Mouse (Mus musculus): ENCODE measurements around the gene Ifna4. TPM values are rescaled to one million over a fixed set of nuclear protein-coding genes. Genes with fewer than 3 reads are reported as not detected.

Ifna4 gene
- polyA plus RNA-seq, 1 experiment from 2014 or later, result not detected

DNA sequence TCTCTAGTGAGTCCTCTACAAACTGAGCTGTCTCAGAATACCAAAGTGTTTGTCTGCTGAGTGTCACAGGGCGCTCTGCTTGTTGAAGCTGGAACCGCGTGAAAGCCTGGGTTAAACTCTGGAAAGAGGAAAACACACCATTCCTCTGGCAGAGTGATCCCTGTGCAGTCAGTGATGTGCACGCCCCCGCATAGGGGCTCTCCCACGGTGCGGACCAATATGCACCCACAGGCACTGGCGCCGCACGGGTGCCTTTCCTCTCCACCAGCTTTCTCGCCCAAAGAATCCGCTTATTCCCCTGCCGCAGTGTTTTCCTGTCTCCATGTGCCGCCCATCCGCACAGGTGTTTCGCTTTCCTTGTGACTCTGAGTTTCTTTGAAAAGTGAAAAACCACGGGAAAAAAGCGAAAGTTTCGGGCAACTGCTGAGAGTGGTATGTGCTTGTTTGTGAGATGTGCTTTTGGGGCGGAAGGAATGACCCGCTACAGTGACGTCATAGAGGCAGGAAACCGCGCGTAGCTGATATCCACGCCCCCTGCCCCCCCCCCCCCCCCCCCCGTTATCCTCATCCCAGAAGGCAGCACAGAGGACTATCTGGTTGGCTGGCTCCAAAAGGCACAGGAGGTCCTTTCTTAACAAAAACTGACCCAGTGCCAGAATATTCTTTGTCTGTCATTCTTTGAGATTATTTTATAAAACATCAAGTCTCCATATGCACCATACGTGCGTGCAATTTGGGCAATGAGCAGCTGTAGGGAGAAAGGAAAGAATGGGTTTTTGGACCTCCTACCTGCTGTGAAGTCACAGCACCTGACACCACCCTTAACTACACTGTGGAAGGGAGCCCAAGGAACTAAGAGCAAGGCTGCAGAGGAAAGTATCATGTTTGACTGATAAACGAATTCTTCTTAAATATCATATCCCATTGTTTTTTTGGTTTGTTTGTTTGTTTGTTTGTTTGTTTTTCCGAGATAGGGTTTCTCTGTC is 26.6 kb downstream of the Ifna4 start:
- peak overlapping the region; percentile 50 for H3K4me3 ChIP-seq
- H3K27ac ChIP-seq (replicated peaks), result no peak overlapping the region
- no peaks in the 10 kb centered on the region for H3K9me3 ChIP-seq
- peaks cover 28% of the 10 kb centered on the region for H3K27me3 ChIP-seq
- H3K9ac ChIP-seq, result peak overlapping the region; percentile 65
- WGBS, result 8% methylated on average over 31 of the region's 31 CpGs
- H3K36me3 ChIP-seq, result no peaks in the 10 kb centered on the region
- H3K4me1 ChIP-seq (replicated peaks), result peaks cover 12% of the 10 kb centered on the region
- peak overlapping the region; percentile 75 for H3K4me2 ChIP-seq
- ATAC-seq (ENCODE audit: low read depth), result peak; percentile 73

DNA sequence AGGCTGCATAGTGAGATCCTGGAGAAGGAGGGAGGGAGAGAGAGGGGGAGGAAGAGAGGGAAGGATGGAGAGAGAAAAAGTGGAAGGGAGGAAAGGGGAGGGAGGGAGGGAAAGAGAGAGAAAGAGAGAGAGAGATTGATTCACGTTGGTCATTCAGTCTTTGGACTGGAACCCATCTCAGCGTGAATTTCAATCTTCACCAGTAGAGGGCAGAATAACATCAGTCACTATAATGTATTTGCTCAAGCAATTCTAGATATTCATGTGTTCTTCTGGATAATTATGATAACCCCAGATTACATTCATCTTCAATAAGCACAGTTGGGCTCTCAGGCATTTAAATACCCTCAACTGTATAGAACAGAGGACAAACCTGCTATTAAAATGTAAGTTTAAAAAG is 31.0 kb downstream of the Ifna4 start:
- Histone ChIP-seq H3K9me3 (no peaks in the 10 kb centered on the region), H3K9ac (no peak overlapping the region), H3K27me3 (peaks cover 13% of the 10 kb centered on the region), H3K4me3 (no peak overlapping the region), H3K4me2 (no peak overlapping the region), H3K4me1 (replicated peaks) (peaks cover 10% of the 10 kb centered on the region), H3K36me3 (no peaks in the 10 kb centered on the region), H3K27ac (replicated peaks) (no peak overlapping the region)
- 2% methylated on average over 2 of the region's 2 CpGs for WGBS
- no peak for ATAC-seq (ENCODE audit: low read depth)

DNA sequence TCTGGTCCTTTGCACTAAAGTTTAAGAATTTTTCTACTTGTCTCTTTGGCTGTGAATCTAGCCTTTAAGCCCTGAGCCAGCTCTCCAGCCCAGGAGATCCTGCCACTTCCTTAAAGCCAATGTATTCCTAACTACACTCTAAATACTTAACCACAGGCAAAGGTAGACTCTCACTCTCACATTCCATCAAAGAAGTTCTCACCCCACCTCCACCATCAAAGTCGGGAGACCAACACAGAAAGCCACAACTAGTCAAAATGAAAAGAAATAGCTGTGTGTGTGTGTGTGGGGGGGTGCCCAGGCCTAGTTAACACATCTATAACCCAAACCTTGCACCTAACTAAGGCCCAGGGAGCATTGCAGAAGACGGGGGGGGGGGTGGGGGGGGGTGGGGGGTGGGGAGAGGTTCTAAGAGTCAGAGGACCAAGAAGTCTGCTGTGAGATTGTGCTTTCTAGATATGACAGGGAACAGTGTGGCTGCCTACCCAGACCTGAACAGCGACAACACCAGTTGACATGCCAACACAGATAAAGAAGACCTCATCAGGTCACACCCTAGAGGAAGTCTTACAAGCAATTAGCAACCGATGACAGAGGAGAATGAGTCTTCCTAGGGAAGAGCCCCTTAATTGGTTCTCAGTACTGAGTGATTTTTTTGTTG is 33.9 kb downstream of the Ifna4 start:
- Histone ChIP-seq H3K27ac (replicated peaks) (no peak overlapping the region), H3K27me3 (peaks cover 11% of the 10 kb centered on the region), H3K4me2 (no peak overlapping the region), H3K9ac (no peak overlapping the region), H3K9me3 (no peaks in the 10 kb centered on the region), H3K4me3 (no peak overlapping the region), H3K36me3 (no peaks in the 10 kb centered on the region), H3K4me1 (replicated peaks) (no peaks in the 10 kb centered on the region)
- no peak for ATAC-seq (ENCODE audit: low read depth)
- 70% methylated on average over 4 of the region's 4 CpGs for WGBS

DNA sequence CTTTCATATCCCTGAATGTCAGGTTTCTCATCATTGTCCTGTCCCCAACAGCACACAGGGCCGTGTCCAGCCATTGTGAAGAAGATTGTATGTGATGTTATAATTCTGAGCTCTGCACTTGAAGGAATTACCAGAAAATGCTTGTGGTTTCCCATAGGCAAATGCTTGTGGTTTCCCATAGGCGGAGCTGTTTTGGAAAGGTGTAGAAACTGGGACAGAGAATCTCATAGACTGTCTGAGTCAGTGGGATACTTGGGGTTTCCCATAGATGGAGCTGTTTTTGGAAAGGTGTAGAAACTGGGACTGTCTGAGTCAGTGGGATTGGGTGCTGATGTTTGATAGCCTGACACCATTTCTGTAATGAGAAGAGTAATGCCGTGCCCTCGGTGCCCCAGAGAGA is 34.9 kb downstream of the Ifna4 start:
- Histone ChIP-seq H3K4me2 (no peak overlapping the region), H3K4me1 (replicated peaks) (no peaks in the 10 kb centered on the region), H3K9ac (no peak overlapping the region), H3K36me3 (no peaks in the 10 kb centered on the region), H3K4me3 (no peak overlapping the region), H3K27ac (replicated peaks) (no peak overlapping the region), H3K27me3 (peaks cover 6% of the 10 kb centered on the region), H3K9me3 (no peaks in the 10 kb centered on the region)
- no peak for ATAC-seq (ENCODE audit: low read depth)
- 80% methylated on average over 4 of the region's 4 CpGs for WGBS

DNA sequence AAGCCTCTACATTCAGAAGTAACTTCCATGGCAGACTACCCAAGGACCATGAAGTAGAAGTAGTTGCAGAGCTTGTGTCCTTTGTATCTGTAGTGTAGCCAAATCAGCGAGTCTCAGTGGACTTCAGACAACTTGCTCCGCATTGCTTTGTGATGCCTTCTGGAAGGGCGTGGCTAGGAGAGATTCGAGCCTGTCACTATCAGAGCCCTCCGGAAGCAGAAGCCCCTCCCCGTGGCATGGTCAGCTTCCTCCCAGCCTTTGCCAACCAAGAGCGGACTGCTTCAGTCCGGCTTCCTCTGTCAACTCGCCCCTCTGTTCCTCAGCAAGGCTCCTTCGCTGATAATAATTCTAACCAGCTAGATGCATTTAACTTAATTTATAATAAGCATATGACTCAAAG is 36.6 kb downstream of the Ifna4 start:
- ATAC-seq (ENCODE audit: low read depth), result no peak
- no peaks in the 10 kb centered on the region for H3K9me3 ChIP-seq
- H3K4me2 ChIP-seq, result no peak overlapping the region
- no peak overlapping the region for H3K27ac ChIP-seq (replicated peaks)
- no peak overlapping the region for H3K4me3 ChIP-seq
- no peaks in the 10 kb centered on the region for H3K4me1 ChIP-seq (replicated peaks)
- H3K27me3 ChIP-seq, result no peaks in the 10 kb centered on the region
- H3K9ac ChIP-seq, result no peak overlapping the region
- no peaks in the 10 kb centered on the region for H3K36me3 ChIP-seq
- 41% methylated on average over 10 of the region's 10 CpGs for WGBS

DNA sequence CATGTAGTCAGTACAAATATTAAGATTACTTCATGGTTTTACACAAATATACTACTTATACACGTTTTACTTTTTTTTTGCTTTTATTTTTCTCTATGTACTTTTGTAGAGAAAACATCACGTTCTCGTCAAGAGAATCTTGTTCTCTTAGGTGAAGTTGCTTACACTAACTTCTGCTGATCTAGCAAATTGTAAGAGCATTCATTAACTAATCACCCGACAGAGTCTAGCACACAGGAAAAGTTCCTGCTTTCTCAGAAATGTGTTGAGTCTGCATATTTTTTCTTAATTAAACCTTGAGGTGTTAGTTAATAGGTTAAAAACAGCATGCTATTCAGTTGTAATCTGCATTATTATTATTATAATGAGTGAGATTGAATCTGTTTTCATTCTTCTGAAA is 37.1 kb downstream of the Ifna4 start:
- no peak for ATAC-seq (ENCODE audit: low read depth)
- 80% methylated on average over 4 of the region's 4 CpGs for WGBS
- Histone ChIP-seq H3K9ac (no peak overlapping the region), H3K27ac (replicated peaks) (no peak overlapping the region), H3K27me3 (no peaks in the 10 kb centered on the region), H3K4me3 (no peak overlapping the region), H3K9me3 (no peaks in the 10 kb centered on the region), H3K36me3 (no peaks in the 10 kb centered on the region), H3K4me2 (no peak overlapping the region), H3K4me1 (replicated peaks) (no peaks in the 10 kb centered on the region)

DNA sequence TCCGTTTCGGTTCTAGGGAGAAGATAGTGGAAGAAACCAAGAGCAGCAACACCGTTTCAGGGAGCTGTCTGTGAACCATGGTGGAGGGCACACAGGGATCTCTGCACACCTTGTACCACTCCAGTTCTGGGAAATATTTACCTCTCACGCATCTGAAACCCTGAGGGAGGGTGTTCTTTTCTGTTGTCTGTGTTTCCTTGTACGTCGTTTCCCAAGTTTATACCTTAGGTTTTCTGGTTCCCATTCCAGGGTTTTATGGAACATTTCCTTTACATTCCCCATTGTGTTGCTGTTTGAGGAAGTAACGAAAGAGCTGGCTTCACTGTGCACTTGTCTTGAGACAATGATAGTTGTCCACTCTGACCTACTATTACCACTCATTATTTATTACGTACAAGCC is 38.4 kb downstream of the Ifna4 start, which contains the start of gene Ifne:
Gene Ifne (minus strand): TSS at position 101 of the 400 bp plus-strand sequence.
- Histone ChIP-seq H3K9ac (no peak within 1 kb of the TSS), H3K4me3 (no peak within 1 kb of the TSS), H3K27me3 (no peaks in the 10 kb centered on the region), H3K4me2 (no peak within 1 kb of the TSS), H3K4me1 (replicated peaks) (no peaks in the 10 kb centered on the region), H3K36me3 (no peaks in the 10 kb centered on the region), H3K27ac (replicated peaks) (no peak within 1 kb of the TSS), H3K9me3 (no peaks in the 10 kb centered on the region)
- ATAC-seq (ENCODE audit: low read depth), result no peak
- 78% methylated on average over 8 of the region's 8 CpGs for WGBS

DNA sequence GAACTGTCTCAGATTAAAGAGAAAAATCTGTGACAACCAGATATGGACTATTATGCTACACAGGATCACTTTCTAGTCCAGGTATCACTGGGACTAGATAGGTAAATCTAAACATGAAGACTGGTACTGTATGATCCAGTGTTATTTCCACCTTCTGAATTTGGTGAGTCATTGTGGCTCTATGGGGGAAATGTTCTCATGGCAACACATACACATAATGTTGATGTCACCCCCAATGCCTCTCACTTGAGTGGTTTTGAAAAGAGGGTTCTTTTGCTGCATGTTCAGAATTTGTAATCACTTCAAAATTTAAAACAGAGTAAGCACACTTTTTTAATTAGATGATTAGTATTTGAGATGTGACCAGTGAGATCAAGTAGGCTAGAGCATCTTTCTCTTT is 46.6 kb downstream of the Ifna4 start:
- H3K4me3 ChIP-seq, result no peak overlapping the region
- ATAC-seq (ENCODE audit: low read depth), result no peak
- H3K9me3 ChIP-seq, result no peaks in the 10 kb centered on the region
- no peaks in the 10 kb centered on the region for H3K27me3 ChIP-seq
- H3K27ac ChIP-seq (replicated peaks), result no peak overlapping the region
- no peak overlapping the region for H3K4me2 ChIP-seq
- H3K36me3 ChIP-seq, result no peaks in the 10 kb centered on the region
- H3K9ac ChIP-seq, result no peak overlapping the region
- H3K4me1 ChIP-seq (replicated peaks), result no peaks in the 10 kb centered on the region

Other genes starting within 250 kb of the Ifna4 start
- gene Ifna9, start 249.5 kb upstream of the Ifna4 start, polyA plus RNA-seq (2015; fragmentation: Nextera tagmentation; extraction: Ambion mirVana), result not detected in 2 replicates
- gene Ifna12, start 238.5 kb upstream of the Ifna4 start, polyA plus RNA-seq (2015; fragmentation: Nextera tagmentation; extraction: Ambion mirVana), result not detected in 2 replicates
- gene C87499, start 207.4 kb upstream of the Ifna4 start, polyA plus RNA-seq (2015; fragmentation: Nextera tagmentation; extraction: Ambion mirVana), result not detected in 2 replicates
- gene Ifna13, start 197.4 kb upstream of the Ifna4 start, polyA plus RNA-seq (2015; fragmentation: Nextera tagmentation; extraction: Ambion mirVana), result not detected in 2 replicates
- gene Ifna16, start 164.9 kb upstream of the Ifna4 start, polyA plus RNA-seq (2015; fragmentation: Nextera tagmentation; extraction: Ambion mirVana), result not detected in 2 replicates
- gene Ifna2, start 157.9 kb upstream of the Ifna4 start, polyA plus RNA-seq (2015; fragmentation: Nextera tagmentation; extraction: Ambion mirVana), result not detected in 2 replicates
- not detected in 2 replicates for gene Ifnab, start 150.5 kb upstream of the Ifna4 start, polyA plus RNA-seq (2015; fragmentation: Nextera tagmentation; extraction: Ambion mirVana)
- 1.3 and 1.5 TPM in 2 replicates for gene Gm26566, start 120.1 kb upstream of the Ifna4 start, polyA plus RNA-seq (2015; fragmentation: Nextera tagmentation; extraction: Ambion mirVana)
- gene Klhl9, start 119.4 kb upstream of the Ifna4 start, polyA plus RNA-seq (2015; fragmentation: Nextera tagmentation; extraction: Ambion mirVana), result 126 and 128 TPM in 2 replicates
- not detected in 2 replicates for gene Gm13271, start 87.0 kb upstream of the Ifna4 start, polyA plus RNA-seq (2015; fragmentation: Nextera tagmentation; extraction: Ambion mirVana)
- not detected in 2 replicates for gene Gm13283, start 81.7 kb upstream of the Ifna4 start, polyA plus RNA-seq (2015; fragmentation: Nextera tagmentation; extraction: Ambion mirVana)
- not detected in 2 replicates for gene Gm13290, start 68.0 kb upstream of the Ifna4 start, polyA plus RNA-seq (2015; fragmentation: Nextera tagmentation; extraction: Ambion mirVana)
- not detected in 2 replicates for gene Gm13289, start 64.9 kb upstream of the Ifna4 start, polyA plus RNA-seq (2015; fragmentation: Nextera tagmentation; extraction: Ambion mirVana)
- not detected in 2 replicates for gene Gm13272, start 62.0 kb upstream of the Ifna4 start, polyA plus RNA-seq (2015; fragmentation: Nextera tagmentation; extraction: Ambion mirVana)
- not detected in 2 replicates for gene Ifnz, start 59.7 kb upstream of the Ifna4 start, polyA plus RNA-seq (2015; fragmentation: Nextera tagmentation; extraction: Ambion mirVana)
- not detected in 2 replicates for gene Gm13276, start 56.2 kb upstream of the Ifna4 start, polyA plus RNA-seq (2015; fragmentation: Nextera tagmentation; extraction: Ambion mirVana)
- not detected in 2 replicates for gene Gm13277, start 53.2 kb upstream of the Ifna4 start, polyA plus RNA-seq (2015; fragmentation: Nextera tagmentation; extraction: Ambion mirVana)
- not detected in 2 replicates for gene Gm13278, start 50.3 kb upstream of the Ifna4 start, polyA plus RNA-seq (2015; fragmentation: Nextera tagmentation; extraction: Ambion mirVana)
- gene Gm13275, start 47.4 kb upstream of the Ifna4 start, polyA plus RNA-seq (2015; fragmentation: Nextera tagmentation; extraction: Ambion mirVana), result not detected in 2 replicates
- gene Gm13279, start 44.5 kb upstream of the Ifna4 start, polyA plus RNA-seq (2015; fragmentation: Nextera tagmentation; extraction: Ambion mirVana), result not detected in 2 replicates
- gene Gm13285, start 42.2 kb upstream of the Ifna4 start, polyA plus RNA-seq (2015; fragmentation: Nextera tagmentation; extraction: Ambion mirVana), result 0.32 TPM in 1 of 2 replicates, not detected in the other
- gene Gm13287, start 38.6 kb upstream of the Ifna4 start, polyA plus RNA-seq (2015; fragmentation: Nextera tagmentation; extraction: Ambion mirVana), result not detected in 2 replicates
- gene Gm13288, start 36.3 kb upstream of the Ifna4 start, polyA plus RNA-seq (2015; fragmentation: Nextera tagmentation; extraction: Ambion mirVana), result not detected in 2 replicates
- not detected in 2 replicates for gene Ifna7, start 25.6 kb upstream of the Ifna4 start, polyA plus RNA-seq (2015; fragmentation: Nextera tagmentation; extraction: Ambion mirVana)
- not detected in 2 replicates for gene Ifna11, start 21.9 kb upstream of the Ifna4 start, polyA plus RNA-seq (2015; fragmentation: Nextera tagmentation; extraction: Ambion mirVana)
- gene Ifna6, start 14.4 kb upstream of the Ifna4 start, polyA plus RNA-seq (2015; fragmentation: Nextera tagmentation; extraction: Ambion mirVana), result not detected in 2 replicates
- gene Ifna5, start 6.3 kb upstream of the Ifna4 start, polyA plus RNA-seq (2015; fragmentation: Nextera tagmentation; extraction: Ambion mirVana), result not detected in 2 replicates
- not detected in 2 replicates for gene Ifna1, start 8.2 kb downstream of the Ifna4 start, polyA plus RNA-seq (2015; fragmentation: Nextera tagmentation; extraction: Ambion mirVana)
- gene Ifne, start 38.3 kb downstream of the Ifna4 start, polyA plus RNA-seq (2015; fragmentation: Nextera tagmentation; extraction: Ambion mirVana), result not detected in 2 replicates

Measured in neural tube, embryonic 13.5 days (tissue).